Mouse (Mus musculus): ENCODE measurements around the gene Tab1. TPM values are rescaled to one million over a fixed set of nuclear protein-coding genes. Genes with fewer than 3 reads are reported as not detected.

Gene Tab1
- polyA plus RNA-seq, 1 experiment: 50.0 TPM

GRCm38 (mm10) chr15:80140878-80141277, 8.0 kb downstream of the Tab1 start:
- Histone ChIP-seq H3K4me1 (ENCODE audit: control insufficient read depth, insufficient read depth, low read length) (peaks cover 19% of the 10 kb centered on the region), H3K27me3 (ENCODE audit: control insufficient read depth, insufficient read depth, low read length) (no peaks in the 10 kb centered on the region), H3K27ac (ENCODE audit: insufficient read depth, low read length) (no peak overlapping the region), H3K4me3 (replicated peaks; ENCODE audit: insufficient read depth, low read depth, low read length) (no peak overlapping the region)
- no peak for DNase-seq
- no peak for TF ChIP-seq POLR2A (IDR thresholded peaks at IDR 0.05; ENCODE audit: borderline replicate concordance, insufficient read depth, low read length)
- 94% methylated on average over 3 of the region's 3 CpGs for WGBS

DNA sequence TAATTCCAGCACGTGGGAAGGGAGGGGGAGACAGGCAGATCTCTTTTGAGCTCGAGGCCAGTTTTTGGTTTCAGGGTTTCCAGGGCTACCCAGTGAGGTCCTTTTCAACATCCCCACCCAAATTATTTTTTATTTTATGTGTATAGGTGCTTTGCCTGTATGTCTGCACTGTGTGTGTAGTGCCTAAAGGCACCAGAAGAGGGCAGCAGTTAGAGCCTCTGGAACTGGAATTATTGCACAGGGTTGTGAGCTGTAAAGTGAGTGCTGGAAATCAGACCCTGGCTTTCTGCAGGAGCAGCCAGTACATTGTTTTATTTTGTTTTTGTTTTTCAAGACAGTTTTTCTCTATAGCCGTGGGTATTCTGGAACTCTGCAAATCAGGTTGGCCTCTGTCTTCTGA, 9.2 kb downstream of the Tab1 start:
- DNase-seq: no peak
- Histone ChIP-seq H3K4me1 (ENCODE audit: control insufficient read depth, insufficient read depth, low read length) (peaks cover 19% of the 10 kb centered on the region), H3K27ac (ENCODE audit: insufficient read depth, low read length) (no peak overlapping the region), H3K27me3 (ENCODE audit: control insufficient read depth, insufficient read depth, low read length) (no peaks in the 10 kb centered on the region), H3K4me3 (replicated peaks; ENCODE audit: insufficient read depth, low read depth, low read length) (no peak overlapping the region)
- TF ChIP-seq POLR2A (IDR thresholded peaks at IDR 0.05; ENCODE audit: borderline replicate concordance, insufficient read depth, low read length) (no peak), CTCF (IDR thresholded peaks at IDR 0.05; ENCODE audit: borderline replicate concordance, insufficient read depth, low read depth, low read length) (no peak)
- WGBS: 98% methylated on average over 3 of the region's 3 CpGs

DNA sequence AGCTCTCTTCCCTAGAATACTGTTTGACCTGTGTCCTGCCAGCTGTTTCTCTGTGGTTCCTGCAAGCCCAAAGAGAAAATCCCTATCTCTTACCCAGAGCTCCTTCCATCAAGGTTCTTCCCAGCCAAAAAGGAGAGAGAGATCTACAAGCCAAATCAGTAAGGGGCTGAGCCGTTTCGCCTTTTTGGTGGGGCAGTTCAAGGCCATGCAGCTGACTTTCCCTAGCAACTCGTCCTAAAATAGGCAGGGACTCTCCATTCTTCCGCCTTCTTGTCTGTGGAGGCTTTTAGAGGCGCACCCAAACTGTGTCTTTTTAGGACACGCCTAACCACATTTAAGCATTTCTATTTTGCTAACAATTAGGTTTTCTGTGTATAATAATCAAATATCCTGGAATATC, 10.8 kb downstream of the Tab1 start:
- Histone ChIP-seq H3K27ac (ENCODE audit: insufficient read depth, low read length) (no peak overlapping the region), H3K27me3 (ENCODE audit: control insufficient read depth, insufficient read depth, low read length) (no peaks in the 10 kb centered on the region), H3K4me3 (replicated peaks; ENCODE audit: insufficient read depth, low read depth, low read length) (no peak overlapping the region), H3K4me1 (ENCODE audit: control insufficient read depth, insufficient read depth, low read length) (peaks cover 12% of the 10 kb centered on the region)
- 89% methylated on average over 6 of the region's 6 CpGs for WGBS
- no peak for DNase-seq
- no peak for TF ChIP-seq POLR2A (IDR thresholded peaks at IDR 0.05; ENCODE audit: borderline replicate concordance, insufficient read depth, low read length)
- TF ChIP-seq CTCF (IDR thresholded peaks at IDR 0.05; ENCODE audit: borderline replicate concordance, insufficient read depth, low read depth, low read length): no peak

DNA sequence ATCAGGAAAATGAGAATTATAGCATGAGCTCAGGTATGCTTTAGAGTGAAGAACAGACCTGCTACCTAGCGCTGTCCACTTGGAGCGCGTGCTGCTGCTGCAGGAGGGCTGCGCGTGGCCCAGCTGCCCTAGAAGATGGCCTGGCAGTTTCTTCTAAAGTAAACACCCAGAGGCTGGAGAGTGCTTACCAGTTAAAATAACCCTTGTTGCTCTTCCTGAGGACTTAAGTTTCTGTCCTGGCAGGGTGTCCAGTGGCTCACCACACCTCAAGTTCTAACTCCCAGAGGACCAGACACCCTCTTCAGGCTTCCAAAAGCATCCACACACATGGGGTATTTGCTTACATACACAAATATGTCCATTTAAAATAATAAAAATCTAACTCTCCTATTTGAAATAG, 12.5 kb downstream of the Tab1 start:
- no peak overlapping the region for H3K4me3 ChIP-seq (replicated peaks; ENCODE audit: insufficient read depth, low read depth, low read length)
- WGBS: 96% methylated on average over 5 of the region's 5 CpGs
- DNase-seq: no peak
- no peak overlapping the region for H3K27ac ChIP-seq (ENCODE audit: insufficient read depth, low read length)
- peaks cover 5% of the 10 kb centered on the region; the same call in 1 of the 2 replicates for H3K4me1 ChIP-seq (ENCODE audit: control insufficient read depth, insufficient read depth, low read length)
- no peaks in the 10 kb centered on the region for H3K27me3 ChIP-seq (ENCODE audit: control insufficient read depth, insufficient read depth, low read length)
- TF ChIP-seq POLR2A (IDR thresholded peaks at IDR 0.05; ENCODE audit: borderline replicate concordance, insufficient read depth, low read length): no peak
- TF ChIP-seq CTCF (IDR thresholded peaks at IDR 0.05; ENCODE audit: borderline replicate concordance, insufficient read depth, low read depth, low read length): no peak

GRCm38 (mm10) chr15:80146153-80146552, 13.2 kb downstream of the Tab1 start:
- peaks cover 5% of the 10 kb centered on the region; the same call in 1 of the 2 replicates for H3K4me1 ChIP-seq (ENCODE audit: control insufficient read depth, insufficient read depth, low read length)
- H3K27me3 ChIP-seq (ENCODE audit: control insufficient read depth, insufficient read depth, low read length): no peaks in the 10 kb centered on the region
- DNase-seq: no peak
- no peak overlapping the region for H3K4me3 ChIP-seq (replicated peaks; ENCODE audit: insufficient read depth, low read depth, low read length)
- no peak for TF ChIP-seq POLR2A (IDR thresholded peaks at IDR 0.05; ENCODE audit: borderline replicate concordance, insufficient read depth, low read length)
- no peak for TF ChIP-seq CTCF (IDR thresholded peaks at IDR 0.05; ENCODE audit: borderline replicate concordance, insufficient read depth, low read depth, low read length)
- WGBS: 61% methylated on average over 6 of the region's 6 CpGs
- H3K27ac ChIP-seq (ENCODE audit: insufficient read depth, low read length): no peak overlapping the region

GRCm38 (mm10) chr15:80147090-80147489, 14.2 kb downstream of the Tab1 start:
- H3K27ac ChIP-seq (ENCODE audit: insufficient read depth, low read length): no peak overlapping the region

DNA sequence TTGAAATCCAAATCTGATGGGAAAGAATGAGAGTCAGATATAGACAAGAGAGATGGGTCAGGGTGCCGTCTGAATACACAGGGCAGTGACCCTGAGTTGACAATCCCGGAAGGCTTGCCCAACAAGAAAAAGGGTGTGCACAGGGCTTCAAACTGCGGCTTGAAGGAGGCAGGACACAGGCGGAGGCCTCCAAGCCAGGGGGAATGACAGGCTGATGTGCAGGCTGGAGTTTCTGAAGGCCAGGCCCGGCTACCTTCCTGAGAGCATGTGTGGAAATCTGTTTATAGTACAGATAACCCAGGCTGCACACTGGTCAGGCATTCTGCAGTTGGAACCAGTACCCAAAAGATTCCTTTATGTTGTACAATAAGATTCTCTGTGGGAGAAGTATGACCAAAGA, 14.6 kb downstream of the Tab1 start:
- Histone ChIP-seq H3K27me3 (ENCODE audit: control insufficient read depth, insufficient read depth, low read length) (no peaks in the 10 kb centered on the region), H3K4me1 (ENCODE audit: control insufficient read depth, insufficient read depth, low read length) (peaks cover 5% of the 10 kb centered on the region; the same call in 1 of the 2 replicates), H3K4me3 (replicated peaks; ENCODE audit: insufficient read depth, low read depth, low read length) (no peak overlapping the region), H3K27ac (ENCODE audit: insufficient read depth, low read length) (no peak overlapping the region)
- TF ChIP-seq POLR2A (IDR thresholded peaks at IDR 0.05; ENCODE audit: borderline replicate concordance, insufficient read depth, low read length): no peak
- no peak for TF ChIP-seq CTCF (IDR thresholded peaks at IDR 0.05; ENCODE audit: borderline replicate concordance, insufficient read depth, low read depth, low read length)
- DNase-seq: no peak
- 84% methylated on average over 5 of the region's 5 CpGs for WGBS

More at GRCm38 (mm10) chr15:80147090-80147489, 14.2 kb downstream of the Tab1 start:
- TF ChIP-seq CTCF (IDR thresholded peaks at IDR 0.05; ENCODE audit: borderline replicate concordance, insufficient read depth, low read depth, low read length): no peak
- no peak for TF ChIP-seq POLR2A (IDR thresholded peaks at IDR 0.05; ENCODE audit: borderline replicate concordance, insufficient read depth, low read length)
- Histone ChIP-seq H3K4me1 (ENCODE audit: control insufficient read depth, insufficient read depth, low read length) (peaks cover 5% of the 10 kb centered on the region; the same call in 1 of the 2 replicates), H3K4me3 (replicated peaks; ENCODE audit: insufficient read depth, low read depth, low read length) (no peak overlapping the region), H3K27me3 (ENCODE audit: control insufficient read depth, insufficient read depth, low read length) (no peaks in the 10 kb centered on the region)
- 89% methylated on average over 14 of the region's 14 CpGs for WGBS
- DNase-seq: no peak

- H3K27me3 ChIP-seq (ENCODE audit: control insufficient read depth, insufficient read depth, low read length): no peaks in the 10 kb centered on the region
- DNase-seq: no peak
- WGBS: 76% methylated on average over 8 of the region's 8 CpGs
- no peak for TF ChIP-seq CTCF (IDR thresholded peaks at IDR 0.05; ENCODE audit: borderline replicate concordance, insufficient read depth, low read depth, low read length)
- TF ChIP-seq POLR2A (IDR thresholded peaks at IDR 0.05; ENCODE audit: borderline replicate concordance, insufficient read depth, low read length): no peak
- H3K4me3 ChIP-seq (replicated peaks; ENCODE audit: insufficient read depth, low read depth, low read length): no peak overlapping the region
- no peak overlapping the region for H3K27ac ChIP-seq (ENCODE audit: insufficient read depth, low read length)
- peaks cover 5% of the 10 kb centered on the region; the same call in 1 of the 2 replicates for H3K4me1 ChIP-seq (ENCODE audit: control insufficient read depth, insufficient read depth, low read length)
Measured at GRCm38 (mm10) chr15:80148565-80148964, 15.6 kb downstream of the Tab1 start.

Data from cerebellum, adult 2 months (tissue).